Mouse (Mus musculus): Measurements from ENCODE around the gene Tnfrsf12a. TPM values are rescaled to one million over a fixed set of nuclear protein-coding genes. Genes with fewer than 3 reads are reported as not detected.

Gene Tnfrsf12a
- 9.0 TPM for polyA plus RNA-seq (2017; shearing (Covaris generic))

DNA sequence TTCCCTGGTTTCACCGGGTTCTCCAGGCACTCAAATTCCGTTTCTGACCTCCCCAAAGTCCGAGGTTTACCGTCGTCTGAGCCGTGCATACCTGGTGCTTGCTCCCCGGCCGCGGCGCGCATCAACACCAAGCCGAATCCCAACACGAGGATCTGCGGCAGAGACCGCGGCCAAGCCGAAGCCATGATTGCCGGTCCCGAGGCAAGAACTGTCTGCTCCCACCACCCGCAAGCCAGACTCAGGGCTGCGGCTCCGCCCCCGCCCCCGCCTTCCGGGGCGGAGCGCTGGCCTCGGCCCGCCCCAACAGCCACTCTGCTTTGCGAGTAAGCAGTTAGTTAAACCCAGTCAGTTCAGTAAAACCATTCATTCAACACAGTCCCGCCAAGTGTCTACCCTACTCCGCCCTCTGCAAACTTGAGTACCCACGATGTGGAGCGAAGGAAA, at the start of gene Tnfrsf12a:
Gene Tnfrsf12a (minus strand): TSS at position 233 of the 444 bp plus-strand sequence.

DNA sequence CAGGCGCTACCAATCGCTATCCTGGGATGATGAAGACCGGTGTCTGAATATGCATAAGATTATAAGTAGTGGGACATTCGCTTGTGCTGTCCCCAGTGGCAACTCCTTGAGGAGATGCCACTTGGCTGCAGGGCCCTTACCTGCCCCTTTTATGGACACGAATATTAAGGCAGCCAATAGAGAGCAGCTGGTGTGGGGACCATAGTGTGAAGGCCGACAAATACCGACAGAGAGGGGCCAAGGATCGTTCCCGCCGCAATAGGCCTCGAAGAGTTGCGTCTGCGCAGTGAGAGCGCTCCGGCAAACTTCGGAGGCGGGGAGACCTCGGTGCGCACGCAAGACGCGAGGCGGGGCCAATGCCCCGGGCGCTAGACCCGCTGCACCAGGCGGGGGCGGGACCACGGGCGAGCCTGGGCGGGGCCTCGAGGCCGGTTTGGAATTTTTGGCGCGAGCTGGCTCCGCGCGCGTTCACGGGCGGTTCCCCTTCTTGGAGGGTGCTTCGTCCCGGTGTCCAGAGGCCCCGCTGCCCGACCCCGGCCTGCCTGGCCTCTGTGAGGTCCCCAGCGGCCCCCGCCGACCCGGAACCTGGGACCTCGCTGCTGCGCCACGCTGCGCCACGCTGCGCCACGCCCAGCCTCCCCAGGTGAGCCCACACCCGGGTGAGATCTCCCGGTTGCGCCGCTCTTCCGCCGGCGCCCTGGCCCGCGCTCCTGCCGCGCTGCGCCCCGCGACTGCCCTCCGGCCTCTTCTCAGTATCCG, 48.9 kb upstream of the Tnfrsf12a start, which contains the start of gene Pkmyt1:
Gene Pkmyt1 (plus strand): TSS at position 338 of the 759 bp plus-strand sequence.

GRCm38 (mm10) chr17:23722376-23723125, 45.3 kb upstream of the Tnfrsf12a start, which contains the start of gene 1520401A03Rik:
1520401A03Rik (minus strand) TSS chr17:23722783.

DNA sequence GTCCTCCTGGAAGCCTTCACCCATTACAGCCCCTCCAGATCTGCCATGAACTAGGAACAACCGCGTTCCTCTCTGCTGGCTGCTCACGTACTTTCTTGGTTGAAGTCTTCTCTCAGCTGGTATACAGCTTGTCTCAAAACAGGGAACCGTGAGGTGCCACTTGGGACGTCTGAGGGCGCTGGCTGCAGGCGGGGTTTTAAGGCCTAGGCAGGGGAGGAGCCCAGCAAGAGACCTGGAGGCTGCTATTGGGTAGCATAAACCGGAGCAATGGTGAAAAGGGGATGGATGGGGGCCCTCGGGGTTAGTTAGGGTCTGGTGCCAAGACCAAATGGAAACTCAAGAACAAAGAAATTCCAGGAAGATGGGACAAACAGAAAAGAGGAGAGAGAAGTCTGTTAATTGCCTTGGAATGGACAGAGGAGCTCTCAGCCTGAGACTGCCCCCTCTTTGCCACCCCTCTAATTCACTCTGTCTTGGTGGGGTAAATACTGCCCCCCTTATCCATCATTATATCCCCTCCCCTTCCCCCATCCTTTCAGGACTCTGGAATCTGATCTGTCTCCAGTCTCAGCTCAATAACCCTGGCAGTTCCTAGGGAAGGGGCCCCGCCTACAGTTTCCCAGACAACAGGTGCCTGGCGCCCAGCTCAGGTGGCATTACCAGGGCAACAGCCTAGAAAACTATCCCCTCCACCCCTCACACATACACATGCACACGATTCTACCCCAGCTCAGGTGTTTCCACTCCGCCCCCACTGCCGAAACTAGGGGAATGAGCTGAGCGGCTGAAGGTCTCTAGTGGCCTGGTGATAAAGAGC, 6.8 kb upstream of the Tnfrsf12a start, which contains the start of gene Cldn9:
Gene Cldn9 (minus strand): TSS at position 171 of the 817 bp plus-strand sequence.

GRCm38 (mm10) chr17:23679127-23679835, 2.0 kb upstream of the Tnfrsf12a start, which contains the start of gene Cldn6:
Cldn6 (plus strand) TSS chr17:23679249.

DNA sequence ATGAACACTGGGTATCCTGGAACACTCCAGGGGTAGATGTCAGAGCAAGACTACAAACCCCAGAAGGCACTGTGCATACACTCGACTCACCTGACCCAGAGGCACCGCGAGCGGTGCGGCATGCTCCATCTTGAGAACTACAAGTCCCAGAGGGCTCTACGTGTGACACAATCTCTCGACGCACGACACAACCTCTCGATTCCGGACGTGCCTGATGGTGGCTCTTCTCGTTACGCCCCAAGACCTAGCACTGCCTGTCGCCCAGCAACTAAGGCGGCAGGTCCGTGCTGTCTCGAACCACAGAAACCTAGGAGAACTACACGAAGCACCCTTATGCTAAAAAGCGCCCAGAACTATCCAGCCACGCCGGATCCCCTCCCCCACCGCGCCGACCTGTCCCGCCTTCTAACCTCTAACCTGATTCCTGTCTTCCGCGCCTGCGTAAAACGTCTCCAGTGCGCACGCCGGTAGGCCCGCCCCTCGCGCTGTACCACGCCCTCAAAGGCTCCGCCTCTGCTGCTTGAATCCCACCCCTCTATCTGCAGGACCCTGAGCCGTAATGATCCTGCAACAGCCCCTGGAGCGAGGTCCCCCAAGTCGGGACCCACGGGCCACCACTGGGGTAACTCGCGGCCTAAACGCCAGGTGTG, 3.7 kb downstream of the Tnfrsf12a start, which contains the start of the genes Hcfc1r1 and Thoc6:
Gene Hcfc1r1 (plus strand): TSS at position 173 of the 650 bp plus-strand sequence.
Gene Thoc6 (minus strand): TSS at position 459 of the 650 bp plus-strand sequence.

DNA sequence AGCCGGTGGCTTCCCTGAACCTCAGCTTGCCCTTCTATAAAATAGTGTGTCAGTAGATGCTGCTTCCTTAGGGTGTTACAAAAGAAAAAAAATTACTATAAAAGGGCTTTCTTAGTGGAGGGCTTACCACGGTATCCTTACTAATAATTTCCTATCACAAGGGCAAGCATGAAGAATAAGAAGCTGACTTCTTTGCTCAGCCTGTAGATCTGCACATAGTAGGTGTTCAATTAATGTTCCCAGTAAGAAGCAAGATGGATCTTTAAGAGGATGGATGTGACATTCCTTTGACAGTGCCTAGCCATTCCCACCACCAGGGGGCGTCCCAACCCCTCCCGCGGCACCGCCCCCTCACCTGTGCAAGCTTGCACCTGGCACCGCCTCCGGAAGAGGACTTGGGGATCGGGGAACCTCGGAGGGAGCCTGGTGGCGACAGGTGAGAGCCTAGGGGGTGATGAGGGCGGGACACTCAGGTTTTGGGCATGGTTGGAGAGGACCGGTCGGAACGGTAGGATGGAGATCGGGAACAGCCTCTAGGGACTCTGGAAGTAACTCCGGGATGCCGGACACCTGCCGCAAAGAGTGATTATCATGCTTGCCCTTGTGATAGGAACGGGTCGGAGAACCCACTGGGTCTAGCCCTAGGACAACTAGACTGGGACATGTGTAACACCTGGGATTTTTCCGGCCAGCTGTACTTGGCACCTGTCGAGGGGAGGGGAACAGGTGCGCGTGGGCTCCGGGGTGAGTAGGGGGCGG, 17.0 kb downstream of the Tnfrsf12a start, which contains the start of gene Bicdl2:
Gene Bicdl2 (plus strand): TSS at position 390 of the 759 bp plus-strand sequence.

GRCm38 (mm10) chr17:23644613-23645495, 32.4 kb downstream of the Tnfrsf12a start, which contains the start of gene Mmp25:
Mmp25 (minus strand) TSS chr17:23645277.

Other genes with a start within 250 kb of the Tnfrsf12a start
- gene Vmn2r117, start 197.8 kb downstream of the Tnfrsf12a start, polyA plus RNA-seq (2017; shearing (Covaris generic)), result not detected
- 21.2 TPM for gene Zfp213, start 113.2 kb downstream of the Tnfrsf12a start, polyA plus RNA-seq (2017; shearing (Covaris generic))
- gene Zfp13, start 78.0 kb downstream of the Tnfrsf12a start, polyA plus RNA-seq (2017; shearing (Covaris generic)), result not detected
- gene Zscan10, start 76.6 kb downstream of the Tnfrsf12a start, polyA plus RNA-seq (2017; shearing (Covaris generic)), result 1.6 TPM
- gene Mmp25, start 32.2 kb downstream of the Tnfrsf12a start, polyA plus RNA-seq (2017; shearing (Covaris generic)), result not detected
- gene Bicdl2, start 17.0 kb downstream of the Tnfrsf12a start, polyA plus RNA-seq (2017; shearing (Covaris generic)), result not detected
- 49.6 TPM for gene Hcfc1r1, start 3.9 kb downstream of the Tnfrsf12a start, polyA plus RNA-seq (2017; shearing (Covaris generic))
- gene Thoc6, start 3.6 kb downstream of the Tnfrsf12a start, polyA plus RNA-seq (2017; shearing (Covaris generic)), result 29.4 TPM
- gene Cldn6, start 1.8 kb upstream of the Tnfrsf12a start, polyA plus RNA-seq (2017; shearing (Covaris generic)), result not detected
- not detected for gene Cldn9, start 6.6 kb upstream of the Tnfrsf12a start, polyA plus RNA-seq (2017; shearing (Covaris generic))
- gene 1520401A03Rik, start 45.3 kb upstream of the Tnfrsf12a start, polyA plus RNA-seq (2017; shearing (Covaris generic)), result not detected
- 43.8 TPM for gene Pkmyt1, start 48.9 kb upstream of the Tnfrsf12a start, polyA plus RNA-seq (2017; shearing (Covaris generic))
- 5.3 TPM for gene Paqr4, start 63.4 kb upstream of the Tnfrsf12a start, polyA plus RNA-seq (2017; shearing (Covaris generic))
- 3.4 TPM for gene Kremen2, start 68.4 kb upstream of the Tnfrsf12a start, polyA plus RNA-seq (2017; shearing (Covaris generic))
- gene Flywch1, start 94.1 kb upstream of the Tnfrsf12a start, polyA plus RNA-seq (2017; shearing (Covaris generic)), result 45.2 TPM
- gene Flywch2, start 108.6 kb upstream of the Tnfrsf12a start, polyA plus RNA-seq (2017; shearing (Covaris generic)), result 2.8 TPM
- gene Srrm2, start 113.1 kb upstream of the Tnfrsf12a start, polyA plus RNA-seq (2017; shearing (Covaris generic)), result 999 TPM
- gene Elob, start 151.7 kb upstream of the Tnfrsf12a start, polyA plus RNA-seq (2017; shearing (Covaris generic)), result 592 TPM
- 0.18 TPM for gene Prss33, start 158.6 kb upstream of the Tnfrsf12a start, polyA plus RNA-seq (2017; shearing (Covaris generic))
- gene Prss32, start 166.4 kb upstream of the Tnfrsf12a start, polyA plus RNA-seq (2017; shearing (Covaris generic)), result not detected
- 2.8 TPM for gene Prss41, start 166.7 kb upstream of the Tnfrsf12a start, polyA plus RNA-seq (2017; shearing (Covaris generic))
- gene Prss21, start 190.6 kb upstream of the Tnfrsf12a start, polyA plus RNA-seq (2017; shearing (Covaris generic)), result not detected
- gene Dcpp1, start 203.4 kb upstream of the Tnfrsf12a start, polyA plus RNA-seq (2017; shearing (Covaris generic)), result not detected
- not detected for gene Dcpp2, start 203.4 kb upstream of the Tnfrsf12a start, polyA plus RNA-seq (2017; shearing (Covaris generic))
- not detected for gene Dcpp3, start 240.0 kb upstream of the Tnfrsf12a start, polyA plus RNA-seq (2017; shearing (Covaris generic))